Mouse (Mus musculus): ENCODE data around the gene Igdcc3. TPM values are rescaled to one million over a fixed set of nuclear protein-coding genes. Genes with fewer than 3 reads are reported as not detected.

Gene Igdcc3
- polyA plus RNA-seq, 1 experiment from 2014 or later: 2.4 TPM

- H3K36me3 ChIP-seq (ENCODE audit: insufficient read depth, low read length): peaks cover 2% of the 10 kb centered on the region; the same call in 1 of the 2 replicates
- H3K4me1 ChIP-seq (replicated peaks; ENCODE audit: insufficient read depth, low read length): 0 out of 2 replicates have a peak, but pooled peaks cover 4% of the 10 kb centered on the region
- H3K4me2 ChIP-seq (ENCODE audit: low read length): no peak overlapping the region
- no peak overlapping the region for H3K9ac ChIP-seq (ENCODE audit: low read depth, low read length)
- WGBS: 68% methylated on average over 3 of the region's 3 CpGs
- no peaks in the 10 kb centered on the region for H3K9me3 ChIP-seq (replicated peaks; ENCODE audit: low read length)
- no peaks in the 10 kb centered on the region for H3K27me3 ChIP-seq (ENCODE audit: insufficient read depth, low read length)
- TF ChIP-seq CTCF (IDR thresholded peaks at IDR 0.05; ENCODE audit: low read depth): no peak
- no peak for ATAC-seq (replicated peaks; ENCODE audit: low FRiP score, low read depth)
- no peak overlapping the region for H3K4me3 ChIP-seq (replicated peaks; ENCODE audit: low read depth, low read length)
- no peak overlapping the region for H3K27ac ChIP-seq
- DNase-seq (ENCODE audit: low spot score): no peak
These were observed 93.7 kb downstream of the Igdcc3 start for GRCm38 (mm10) chr9:65234734-65235133.

Other genes with a start within 250 kb of the Igdcc3 start
- gene Slc24a1, start 189.6 kb upstream of the Igdcc3 start, polyA plus RNA-seq (2015; fragmentation: Nextera tagmentation; extraction: Ambion mirVana): 0.04 TPM in 1 of 2 replicates, not detected in the other
- gene Ints14, start 180.3 kb upstream of the Igdcc3 start, polyA plus RNA-seq (2015; fragmentation: Nextera tagmentation; extraction: Ambion mirVana): 45.3 and 47.1 TPM in 2 replicates
- gene Hacd3, start 119.5 kb upstream of the Igdcc3 start, polyA plus RNA-seq (2015; fragmentation: Nextera tagmentation; extraction: Ambion mirVana): 68.2 and 78.1 TPM in 2 replicates
- 22.9 and 23.2 TPM in 2 replicates for gene Dpp8, start 108.8 kb upstream of the Igdcc3 start, polyA plus RNA-seq (2015; fragmentation: Nextera tagmentation; extraction: Ambion mirVana)
- gene Igdcc4, start 39.7 kb upstream of the Igdcc3 start, polyA plus RNA-seq (2015; fragmentation: Nextera tagmentation; extraction: Ambion mirVana): 4.9 and 5.2 TPM in 2 replicates
- 8.4 and 8.6 TPM in 2 replicates for gene Parp16, start 54.2 kb downstream of the Igdcc3 start, polyA plus RNA-seq (2015; fragmentation: Nextera tagmentation; extraction: Ambion mirVana)
- 0.33 and 0.51 TPM in 2 replicates for gene Cilp, start 124.0 kb downstream of the Igdcc3 start, polyA plus RNA-seq (2015; fragmentation: Nextera tagmentation; extraction: Ambion mirVana)
- gene Clpx, start 153.1 kb downstream of the Igdcc3 start, polyA plus RNA-seq (2015; fragmentation: Nextera tagmentation; extraction: Ambion mirVana): 59.5 and 62.3 TPM in 2 replicates
- gene Pdcd7, start 204.9 kb downstream of the Igdcc3 start, polyA plus RNA-seq (2015; fragmentation: Nextera tagmentation; extraction: Ambion mirVana): 9.1 and 10.3 TPM in 2 replicates
- 0.08 and 0.10 TPM in 2 replicates for gene Ubap1l, start 219.9 kb downstream of the Igdcc3 start, polyA plus RNA-seq (2015; fragmentation: Nextera tagmentation; extraction: Ambion mirVana)